Mouse (Mus musculus): ENCODE measurements around the gene Spock2.
"Not testable (repeated sequence)": the region's sequence is repeated elsewhere in the genome, so short reads cannot be mapped to it uniquely, and the experiment has no call there.

Gene Spock2

GRCm38 (mm10) chr10:60148087-60148486 is 42.1 kb downstream of the Spock2 start:
- peak; percentile 75 for DNase-seq (ENCODE audit: low read depth, low spot score)

- no peak for DNase-seq (ENCODE audit: low read depth, low spot score)
Measured at GRCm38 (mm10) chr10:60151107-60151663, 45.2 kb downstream of the Spock2 start.

- DNase-seq (ENCODE audit: low read depth, low spot score): no peak
Measured at GRCm38 (mm10) chr10:60156016-60156415, 50.0 kb downstream of the Spock2 start.

- DNase-seq (ENCODE audit: low read depth, low spot score): no peak
Measured at GRCm38 (mm10) chr10:60158144-60158543, 52.1 kb downstream of the Spock2 start.

GRCm38 (mm10) chr10:60161397-60161796 is 55.4 kb downstream of the Spock2 start:
- not testable (repeated sequence) for DNase-seq (ENCODE audit: low read depth, low spot score)

- DNase-seq (ENCODE audit: low read depth, low spot score): not testable (repeated sequence)
Measured at GRCm38 (mm10) chr10:60162184-60162972, 56.4 kb downstream of the Spock2 start.

GRCm38 (mm10) chr10:60162973-60163255 is 56.9 kb downstream of the Spock2 start:
- no peak for DNase-seq (ENCODE audit: low read depth, low spot score)

- no peak for DNase-seq (ENCODE audit: low read depth, low spot score)
Measured at GRCm38 (mm10) chr10:60164869-60165268, 58.9 kb downstream of the Spock2 start.

- no peak for DNase-seq (ENCODE audit: low read depth, low spot score)
Measured at GRCm38 (mm10) chr10:60166068-60166467, 60.0 kb downstream of the Spock2 start.

- DNase-seq (ENCODE audit: low read depth, low spot score): no peak
Measured at GRCm38 (mm10) chr10:60168306-60168705, 62.3 kb downstream of the Spock2 start.

- DNase-seq (ENCODE audit: low read depth, low spot score): no peak
Measured at GRCm38 (mm10) chr10:60168960-60169359, 62.9 kb downstream of the Spock2 start.

- DNase-seq (ENCODE audit: low read depth, low spot score): no peak
Measured at GRCm38 (mm10) chr10:60170326-60171089, 64.5 kb downstream of the Spock2 start.

GRCm38 (mm10) chr10:60171368-60171767 is 65.3 kb downstream of the Spock2 start:
- DNase-seq (ENCODE audit: low read depth, low spot score): no peak

GRCm38 (mm10) chr10:60172306-60172705 is 66.3 kb downstream of the Spock2 start:
- no peak for DNase-seq (ENCODE audit: low read depth, low spot score)

GRCm38 (mm10) chr10:60173035-60173434 is 67.0 kb downstream of the Spock2 start:
- no peak for DNase-seq (ENCODE audit: low read depth, low spot score)

- no peak for DNase-seq (ENCODE audit: low read depth, low spot score)
Measured at GRCm38 (mm10) chr10:60174506-60174905, 68.5 kb downstream of the Spock2 start.

- DNase-seq (ENCODE audit: low read depth, low spot score): not testable (repeated sequence)
Measured at GRCm38 (mm10) chr10:60175306-60175705, 69.3 kb downstream of the Spock2 start.
